Mouse (Mus musculus) stomach, postnatal 0 days (tissue): Measurements from ENCODE around the gene Dnajb8. TPM values are rescaled to one million over a fixed set of nuclear protein-coding genes. Genes with fewer than 3 reads are reported as not detected.
A peak's percentile ranks its signal among the peaks of the same experiment; 100 is the strongest.

Source experiments
- ATAC-seq: fragments of 200-750 bp; cut with Nextera tagmentation; 2 replicates; pipeline ENCODE4 v1.8.0; 2017; ENCODE audit not compliant: low FRiP score, low TSS enrichment
- DNase-seq: peaks from one replicate; pipeline ENCODE4 v3.0.0-alpha.2; 2016; ENCODE audit warnings: low spot score
- H3K27ac ChIP-seq: fragments of 300-500 bp; sonication (generic); replicated peaks from 2 replicates; pipeline ENCODE4 v1.5.1; 2014; ENCODE audit warnings: mild to moderate bottlenecking, control low read depth
- H3K27me3 ChIP-seq: fragments of 300-500 bp; sonication (generic); 2 replicates; pipeline ENCODE4 v1.6.1; 2014; ENCODE audit warnings: low read length; ENCODE audit not compliant: control insufficient read depth, insufficient read depth
- H3K36me3 ChIP-seq: fragments of 300-500 bp; sonication (generic); 2 replicates; pipeline ENCODE4 v1.6.1; 2014; ENCODE audit warnings: low read length, mixed read lengths; ENCODE audit not compliant: control insufficient read depth, insufficient read depth
- H3K4me1 ChIP-seq: fragments of 300-500 bp; sonication (generic); replicated peaks from 2 replicates; pipeline ENCODE4 v1.6.1; 2014; ENCODE audit warnings: antibody characterized with exemption; ENCODE audit not compliant: control insufficient read depth, insufficient read depth
- H3K4me2 ChIP-seq: fragments of 300-500 bp; sonication (generic); replicated peaks from 2 replicates; pipeline ENCODE4 v1.6.1; 2014; ENCODE audit warnings: low read depth, mild to moderate bottlenecking, control low read depth, moderate library complexity
- H3K4me3 ChIP-seq: fragments of 300-500 bp; sonication (generic); 2 replicates; pipeline ENCODE4 v1.5.1; 2014; ENCODE audit warnings: low read depth, low read length, control low read depth
- H3K9ac ChIP-seq: fragments of 300-500 bp; sonication (generic); 2 replicates; pipeline ENCODE4 v1.6.1; 2014; ENCODE audit warnings: mild to moderate bottlenecking, low read length, control low read depth, mixed read lengths
- H3K9me3 ChIP-seq: fragments of 300-500 bp; sonication (generic); 2 replicates; pipeline ENCODE4 v1.6.1; 2016; ENCODE audit warnings: low read length; ENCODE audit not compliant: control insufficient read depth
- CTCF ChIP-seq: IDR thresholded peaks from 2 replicates; pipeline ENCODE4 v1.5.1; 2016; ENCODE audit warnings: antibody characterized with exemption, low read depth, mild to moderate bottlenecking, moderate library complexity
- EP300 ChIP-seq: optimal IDR thresholded peaks from 2 replicates; pipeline ENCODE3; 2016; ENCODE audit warnings: antibody characterized with exemption
- WGBS: fragments of 180-500 bp; shearing (Covaris S2); extraction: QIAGEN DNeasy Blood & Tissue Kit; methylation state at CpG from one replicate; pipeline ENCODE4 v1.1.7; 2014; 5-methylcytosine and 5-hydroxymethylcytosine counted together
- polyA plus RNA-seq: library from polyadenylated mRNA; unstranded; fragments of >200 nt; fragmentation: Nextera tagmentation; extraction: Ambion mirVana; gene quantifications from 2 replicates; pipeline ENCODE4 v1.2.1, GENCODE M21; 2015

The Dnajb8 gene
- polyA plus RNA-seq, 1 experiment from 2014 or later: not detected

DNA sequence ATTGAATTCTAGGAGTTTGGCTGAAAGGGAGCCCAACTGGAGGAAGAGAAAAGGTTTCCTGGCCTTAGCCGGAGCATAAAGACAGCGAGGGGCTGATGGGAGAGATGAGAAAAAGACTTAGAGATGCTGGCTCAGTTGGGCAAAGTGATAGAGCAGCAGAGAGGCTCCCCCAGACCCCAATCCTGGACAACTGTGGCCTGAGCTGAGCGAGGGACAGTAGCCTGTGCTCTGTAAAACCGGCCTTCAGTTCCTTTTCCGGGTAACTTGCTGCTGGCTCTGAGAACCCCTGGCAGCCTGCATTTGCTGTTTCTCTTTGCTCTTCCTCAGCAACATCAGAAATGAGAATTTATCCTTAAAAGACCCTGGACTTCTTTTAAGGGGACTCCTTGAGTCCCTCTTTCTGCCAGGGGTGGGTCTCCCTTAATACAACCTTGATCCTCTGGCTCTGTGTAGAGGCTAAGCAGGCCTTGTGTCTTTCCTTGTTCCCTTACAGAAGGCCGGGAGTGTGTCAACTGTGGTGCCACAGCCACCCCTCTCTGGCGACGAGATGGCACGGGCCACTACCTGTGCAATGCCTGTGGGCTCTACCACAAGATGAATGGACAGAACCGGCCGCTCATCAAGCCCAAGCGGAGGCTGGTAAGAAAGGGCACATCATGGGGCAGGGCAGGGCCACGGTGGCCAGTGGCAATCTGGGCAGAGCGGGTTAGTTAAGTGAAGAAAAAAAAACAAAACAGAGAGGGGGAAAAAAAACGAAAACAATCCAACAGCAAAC lies 20.0 kb upstream of the Dnajb8 start:
- 38% methylated on average over 15 of the region's 15 CpGs for WGBS
- DNase-seq: no peak

GRCm38 (mm10) chr6:88202921-88203690 lies 19.0 kb upstream of the Dnajb8 start:
- TF ChIP-seq EP300 (no peak), CTCF (peak; percentile 27; the same call in 1 of the 2 replicates)
- ATAC-seq (peak; percentile 27; the same call in 1 of the 2 replicates), DNase-seq (no peak)
- Histone ChIP-seq H3K27ac (no peak overlapping the region), H3K4me3 (no peak overlapping the region), H3K4me1 (no peaks in the 10 kb centered on the region; the same call in 1 of the 2 replicates), H3K27me3 (peaks cover 30% of the 10 kb centered on the region), H3K9me3 (no peaks in the 10 kb centered on the region), H3K36me3 (no peaks in the 10 kb centered on the region), H3K4me2 (no peak overlapping the region), H3K9ac (no peak overlapping the region)
- 5% methylated on average over 24 of the region's 24 CpGs for WGBS

More for the DNA sequence above, 20.0 kb upstream of the Dnajb8 start:
- ATAC-seq: no peak
- H3K27ac ChIP-seq: peak overlapping the region; percentile 13; the same call in 1 of the 2 replicates
- H3K9me3 ChIP-seq: no peaks in the 10 kb centered on the region
- TF ChIP-seq EP300: no peak
- TF ChIP-seq CTCF: no peak
- H3K4me3 ChIP-seq: no peak overlapping the region
- H3K27me3 ChIP-seq: peaks cover 35% of the 10 kb centered on the region
- H3K36me3 ChIP-seq: no peaks in the 10 kb centered on the region
- no peak overlapping the region for H3K9ac ChIP-seq
- no peaks in the 10 kb centered on the region; the same call in 1 of the 2 replicates for H3K4me1 ChIP-seq
- no peak overlapping the region for H3K4me2 ChIP-seq

- TF ChIP-seq CTCF (no peak), EP300 (no peak)
- no peaks in the 10 kb centered on the region; the same call in 1 of the 2 replicates for H3K4me1 ChIP-seq
- ATAC-seq (no peak), DNase-seq (no peak)
- no peak overlapping the region for H3K27ac ChIP-seq
- no peak overlapping the region for H3K4me2 ChIP-seq
- no peak overlapping the region for H3K9ac ChIP-seq
- 30% methylated on average over 10 of the region's 10 CpGs for WGBS
- H3K36me3 ChIP-seq: no peaks in the 10 kb centered on the region
- H3K9me3 ChIP-seq: no peaks in the 10 kb centered on the region
- H3K4me3 ChIP-seq: no peak overlapping the region
- H3K27me3 ChIP-seq: peaks cover 27% of the 10 kb centered on the region
Observed at GRCm38 (mm10) chr6:88203791-88204405, 18.2 kb upstream of the Dnajb8 start.

DNA sequence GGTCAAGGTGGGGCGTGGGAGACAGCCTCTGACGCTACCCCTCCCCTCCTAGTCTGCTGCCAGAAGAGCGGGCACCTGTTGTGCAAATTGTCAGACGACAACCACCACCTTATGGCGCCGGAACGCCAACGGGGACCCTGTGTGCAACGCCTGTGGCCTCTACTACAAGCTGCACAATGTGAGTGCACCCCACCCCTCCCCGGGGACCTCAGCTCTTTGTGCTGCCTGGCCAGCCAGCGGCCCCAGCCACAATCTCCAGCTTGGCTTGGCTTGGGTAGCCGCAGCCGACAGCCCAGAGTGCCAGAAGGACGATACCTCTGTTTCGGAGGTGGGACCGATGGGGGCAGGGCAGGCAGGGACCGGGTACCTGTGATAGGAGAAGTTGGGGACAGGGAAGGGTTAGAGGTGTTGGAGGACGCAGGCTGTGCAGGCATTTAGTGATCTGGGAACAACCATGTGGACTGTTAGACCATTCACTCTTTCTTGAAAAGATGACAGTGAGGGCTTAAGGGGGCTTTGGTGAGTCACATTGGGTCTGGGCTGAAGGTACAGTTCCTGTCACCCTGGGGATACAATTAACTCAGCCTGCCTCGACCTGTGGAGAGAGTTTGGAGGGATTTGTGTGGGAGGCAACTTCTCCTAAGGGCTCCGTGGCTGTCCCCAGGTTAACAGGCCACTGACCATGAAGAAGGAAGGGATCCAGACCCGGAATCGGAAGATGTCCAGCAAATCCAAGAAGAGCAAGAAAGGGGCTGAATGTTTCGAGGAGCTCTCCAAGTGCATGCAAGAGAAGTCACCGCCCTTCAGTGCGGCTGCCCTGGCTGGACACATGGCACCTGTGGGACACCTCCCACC lies 17.3 kb upstream of the Dnajb8 start:
- Histone ChIP-seq H3K4me3 (no peak overlapping the region), H3K36me3 (no peaks in the 10 kb centered on the region), H3K4me1 (no peaks in the 10 kb centered on the region), H3K27ac (no peak overlapping the region), H3K9me3 (no peaks in the 10 kb centered on the region), H3K27me3 (peaks cover 23% of the 10 kb centered on the region), H3K4me2 (no peak overlapping the region), H3K9ac (no peak overlapping the region)
- no peak for TF ChIP-seq CTCF
- no peak for TF ChIP-seq EP300
- ATAC-seq: no peak
- WGBS: 11% methylated on average over 25 of the region's 25 CpGs
- DNase-seq: no peak

DNA sequence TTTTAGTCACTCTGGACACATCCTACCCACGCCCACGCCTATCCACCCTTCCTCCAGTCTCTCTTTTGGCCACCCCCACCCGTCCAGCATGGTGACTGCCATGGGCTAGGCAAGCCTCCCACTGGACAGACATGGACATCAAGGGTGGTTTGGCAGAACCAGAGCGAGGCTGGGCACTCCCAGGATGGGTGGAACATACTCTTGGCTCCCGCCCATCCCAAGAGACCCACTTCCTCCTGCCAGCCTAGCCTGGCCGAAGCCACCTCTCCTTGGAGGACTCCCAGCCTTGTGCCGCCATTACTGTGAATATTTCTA lies 16.7 kb upstream of the Dnajb8 start:
- H3K9ac ChIP-seq: no peak overlapping the region
- no peaks in the 10 kb centered on the region for H3K4me1 ChIP-seq
- ATAC-seq (peak; percentile 19; the same call in 1 of the 2 replicates), DNase-seq (no peak)
- no peaks in the 10 kb centered on the region for H3K36me3 ChIP-seq
- no peak overlapping the region for H3K27ac ChIP-seq
- 27% methylated on average over 7 of the region's 7 CpGs for WGBS
- TF ChIP-seq CTCF (no peak), EP300 (no peak)
- H3K4me2 ChIP-seq: no peak overlapping the region
- H3K27me3 ChIP-seq: peaks cover 23% of the 10 kb centered on the region
- no peak overlapping the region for H3K4me3 ChIP-seq
- no peaks in the 10 kb centered on the region for H3K9me3 ChIP-seq
